Mouse (Mus musculus): ENCODE results near the gene Gm42906.
A peak's percentile ranks its signal among the peaks of the same experiment; 100 is the strongest.

Gene Gm42906

GRCm38 (mm10) chr5:151428113-151428756 is at the start of gene Gm42906:
Gene Gm42906 (minus strand): TSS chr5:151428163.
- DNase-seq (ENCODE audit: low spot score) = no peak

GRCm38 (mm10) chr5:151445695-151446094 is 17.7 kb upstream of the Gm42906 start:
- no peak for DNase-seq (ENCODE audit: low spot score)

GRCm38 (mm10) chr5:151435106-151435505 is 7.1 kb upstream of the Gm42906 start:
- no peak for DNase-seq (ENCODE audit: low spot score)

GRCm38 (mm10) chr5:151426466-151426865 is 1.5 kb downstream of the Gm42906 start:
- DNase-seq (ENCODE audit: low spot score) = no peak

GRCm38 (mm10) chr5:151422692-151423091 is 5.3 kb downstream of the Gm42906 start:
- no peak for DNase-seq (ENCODE audit: low spot score)

GRCm38 (mm10) chr5:151421859-151422258 is 6.1 kb downstream of the Gm42906 start:
- peak; percentile 58 for DNase-seq (ENCODE audit: low spot score)

GRCm38 (mm10) chr5:151418551-151418950 is 9.4 kb downstream of the Gm42906 start:
- DNase-seq (ENCODE audit: low spot score) = no peak

GRCm38 (mm10) chr5:151417421-151418038 is 10.4 kb downstream of the Gm42906 start:
- no peak for DNase-seq (ENCODE audit: low spot score)

GRCm38 (mm10) chr5:151416988-151417387 is 11.0 kb downstream of the Gm42906 start:
- DNase-seq (ENCODE audit: low spot score) = no peak

- DNase-seq (ENCODE audit: low spot score) = no peak
These were observed 14.3 kb downstream of the Gm42906 start for GRCm38 (mm10) chr5:151413617-151414016.

- DNase-seq (ENCODE audit: low spot score) = no peak
These were observed 15.1 kb downstream of the Gm42906 start for GRCm38 (mm10) chr5:151412666-151413463.

- no peak for DNase-seq (ENCODE audit: low spot score)
These were observed 18.0 kb downstream of the Gm42906 start for GRCm38 (mm10) chr5:151410006-151410405.

- no peak for DNase-seq (ENCODE audit: low spot score)
These were observed 18.7 kb downstream of the Gm42906 start for GRCm38 (mm10) chr5:151409282-151409681.

- no peak for DNase-seq (ENCODE audit: low spot score)
These were observed 19.7 kb downstream of the Gm42906 start for GRCm38 (mm10) chr5:151408124-151408900.

GRCm38 (mm10) chr5:151407493-151407892 is 20.5 kb downstream of the Gm42906 start:
- no peak for DNase-seq (ENCODE audit: low spot score)

- no peak for DNase-seq (ENCODE audit: low spot score)
These were observed 21.7 kb downstream of the Gm42906 start for GRCm38 (mm10) chr5:151406276-151406675.

- DNase-seq (ENCODE audit: low spot score) = no peak
These were observed 22.6 kb downstream of the Gm42906 start for GRCm38 (mm10) chr5:151405314-151405903.

- DNase-seq (ENCODE audit: low spot score) = no peak
These were observed 24.4 kb downstream of the Gm42906 start for GRCm38 (mm10) chr5:151403586-151403985.

- no peak for DNase-seq (ENCODE audit: low spot score)
These were observed 27.4 kb downstream of the Gm42906 start for GRCm38 (mm10) chr5:151400557-151400944.

GRCm38 (mm10) chr5:151399918-151400556 is 27.9 kb downstream of the Gm42906 start:
- DNase-seq (ENCODE audit: low spot score) = no peak

- DNase-seq (ENCODE audit: low spot score) = no peak
These were observed 31.8 kb downstream of the Gm42906 start for GRCm38 (mm10) chr5:151396119-151396518.
